Mouse (Mus musculus) lung, postnatal 0 days (tissue): ENCODE measurements around the gene Ankrd33.

Source experiments
- CTCF ChIP-seq: IDR thresholded peaks from 2 replicates; pipeline ENCODE4 v1.5.1; 2016; ENCODE audit warnings: antibody characterized with exemption, mild to moderate bottlenecking
- EP300 ChIP-seq: IDR thresholded peaks from 2 replicates; pipeline ENCODE4 v1.6.1; 2016; ENCODE audit warnings: antibody characterized with exemption, mild to moderate bottlenecking, control low read depth

GRCm38 (mm10) chr15:101106011-101106410, 9.5 kb upstream of the Ankrd33 start:
- TF ChIP-seq EP300, result no peak
- TF ChIP-seq CTCF, result no peak
